Mouse (Mus musculus): ENCODE data around the gene Rtl8c. TPM values are rescaled to one million over a fixed set of nuclear protein-coding genes. Genes with fewer than 3 reads are reported as not detected.
"Not testable (repeated sequence)": the region's sequence is repeated elsewhere in the genome, so short reads cannot be mapped to it uniquely, and the experiment has no call there.

Rtl8c gene
- polyA plus RNA-seq, 1 experiment from 2014 or later: 237 TPM

GRCm38 (mm10) chrX:53611395-53611794 is 3.6 kb downstream of the Rtl8c start:
- not testable (repeated sequence) for ATAC-seq (ENCODE audit: low FRiP score); H3K27me3 ChIP-seq (ENCODE audit: control insufficient read depth, insufficient read depth, low read length); H3K36me3 ChIP-seq (replicated peaks; ENCODE audit: control insufficient read depth, insufficient read depth); H3K4me2 ChIP-seq (replicated peaks); H3K4me3 ChIP-seq (replicated peaks; ENCODE audit: low read length); H3K9me3 ChIP-seq (ENCODE audit: control insufficient read depth, low read length); H3K9ac ChIP-seq; H3K4me1 ChIP-seq (replicated peaks; ENCODE audit: control insufficient read depth, insufficient read depth, low read length); DNase-seq (ENCODE audit: low spot score); H3K27ac ChIP-seq

GRCm38 (mm10) chrX:53638107-53638506 is 30.3 kb downstream of the Rtl8c start:
- not testable (repeated sequence) for H3K27ac ChIP-seq; ATAC-seq (ENCODE audit: low FRiP score)
- 48% methylated on average over 3 of the region's 3 CpGs for WGBS

GRCm38 (mm10) chrX:53642604-53642979 is 34.8 kb downstream of the Rtl8c start:
- Histone ChIP-seq H3K4me2 (replicated peaks) (peak overlapping the region; percentile 50), H3K4me3 (replicated peaks; ENCODE audit: low read length) (peak overlapping the region; percentile 23), H3K9ac (0 out of 2 replicates have a peak overlapping the region, but pooled peaks have one; percentile 31)
- not testable (repeated sequence) for H3K9me3 ChIP-seq (ENCODE audit: control insufficient read depth, low read length); H3K4me1 ChIP-seq (replicated peaks; ENCODE audit: control insufficient read depth, insufficient read depth, low read length); H3K36me3 ChIP-seq (replicated peaks; ENCODE audit: control insufficient read depth, insufficient read depth); H3K27me3 ChIP-seq (ENCODE audit: control insufficient read depth, insufficient read depth, low read length); H3K27ac ChIP-seq; ATAC-seq (ENCODE audit: low FRiP score); DNase-seq (ENCODE audit: low spot score)
- 51% methylated on average over 3 of the region's 4 CpGs for WGBS

More at GRCm38 (mm10) chrX:53638107-53638506, 30.3 kb downstream of the Rtl8c start:
- not testable (repeated sequence) for H3K4me1 ChIP-seq (replicated peaks; ENCODE audit: control insufficient read depth, insufficient read depth, low read length); H3K4me3 ChIP-seq (replicated peaks; ENCODE audit: low read length); H3K27me3 ChIP-seq (ENCODE audit: control insufficient read depth, insufficient read depth, low read length); H3K4me2 ChIP-seq (replicated peaks); H3K36me3 ChIP-seq (replicated peaks; ENCODE audit: control insufficient read depth, insufficient read depth); DNase-seq (ENCODE audit: low spot score); H3K9me3 ChIP-seq (ENCODE audit: control insufficient read depth, low read length); H3K9ac ChIP-seq

GRCm38 (mm10) chrX:53642980-53643961 is 35.4 kb downstream of the Rtl8c start, which contains the start of gene Rtl8a:
TSS of gene Rtl8a (minus strand) at chrX:53643682.
- H3K27ac ChIP-seq; H3K9me3 ChIP-seq (ENCODE audit: control insufficient read depth, low read length): not testable (repeated sequence)
- 13% methylated on average over 10 of the region's 50 CpGs for WGBS

GRCm38 (mm10) chrX:53645885-53646284 is 38.1 kb downstream of the Rtl8c start:
- H3K9ac ChIP-seq: no peak overlapping the region
- H3K4me2 ChIP-seq (replicated peaks): no peak overlapping the region
- ATAC-seq (ENCODE audit: low FRiP score): no peak
- H3K4me1 ChIP-seq (replicated peaks; ENCODE audit: control insufficient read depth, insufficient read depth, low read length): no peaks in the 10 kb centered on the region; the same call in 1 of the 2 replicates
- WGBS: 84% methylated on average over 6 of the region's 6 CpGs
- H3K4me3 ChIP-seq (replicated peaks; ENCODE audit: low read length): no peak overlapping the region
- H3K27ac ChIP-seq: no peak overlapping the region
- no peaks in the 10 kb centered on the region for H3K27me3 ChIP-seq (ENCODE audit: control insufficient read depth, insufficient read depth, low read length)
- DNase-seq (ENCODE audit: low spot score): no peak
- H3K9me3 ChIP-seq (ENCODE audit: control insufficient read depth, low read length): no peaks in the 10 kb centered on the region
- no peaks in the 10 kb centered on the region for H3K36me3 ChIP-seq (replicated peaks; ENCODE audit: control insufficient read depth, insufficient read depth)

More at GRCm38 (mm10) chrX:53642980-53643961, 35.4 kb downstream of the Rtl8c start, which contains the start of gene Rtl8a:
- H3K27me3 ChIP-seq (ENCODE audit: control insufficient read depth, insufficient read depth, low read length); H3K4me1 ChIP-seq (replicated peaks; ENCODE audit: control insufficient read depth, insufficient read depth, low read length); H3K36me3 ChIP-seq (replicated peaks; ENCODE audit: control insufficient read depth, insufficient read depth): not testable (repeated sequence)
- H3K4me3 ChIP-seq (replicated peaks; ENCODE audit: low read length): peak within 1 kb of the TSS; percentile 29
- ATAC-seq (ENCODE audit: low FRiP score): peak; percentile 95
- DNase-seq (ENCODE audit: low spot score): peak; percentile 81
- peak within 1 kb of the TSS; percentile 51 for H3K4me2 ChIP-seq (replicated peaks)
- 0 out of 2 replicates have a peak within 1 kb of the TSS, but pooled peaks have one; percentile 31 for H3K9ac ChIP-seq

- H3K36me3 ChIP-seq (replicated peaks; ENCODE audit: control insufficient read depth, insufficient read depth); H3K27me3 ChIP-seq (ENCODE audit: control insufficient read depth, insufficient read depth, low read length); H3K9me3 ChIP-seq (ENCODE audit: control insufficient read depth, low read length); H3K4me3 ChIP-seq (replicated peaks; ENCODE audit: low read length); H3K9ac ChIP-seq; H3K27ac ChIP-seq; ATAC-seq (ENCODE audit: low FRiP score); DNase-seq (ENCODE audit: low spot score); H3K4me1 ChIP-seq (replicated peaks; ENCODE audit: control insufficient read depth, insufficient read depth, low read length); H3K4me2 ChIP-seq (replicated peaks): not testable (repeated sequence)
- 72% methylated on average over 4 of the region's 4 CpGs for WGBS
Measured at GRCm38 (mm10) chrX:53652917-53653316, 45.1 kb downstream of the Rtl8c start.

Other genes with a start within 250 kb of the Rtl8c start
- gene Mospd1, start 237.5 kb upstream of the Rtl8c start, polyA plus RNA-seq (2014; fragmentation: Nextera tagmentation; extraction: Ambion mirVana): 51.0 and 53.0 TPM in 2 replicates
- gene Etd, start 173.1 kb upstream of the Rtl8c start, polyA plus RNA-seq (2014; fragmentation: Nextera tagmentation; extraction: Ambion mirVana): not detected in 2 replicates
- gene Gm14597, start 947 bp downstream of the Rtl8c start, polyA plus RNA-seq (2014; fragmentation: Nextera tagmentation; extraction: Ambion mirVana): 0.57 TPM in 1 of 2 replicates, not detected in the other
- 254 TPM in 2 replicates for gene Rtl8a, start 35.6 kb downstream of the Rtl8c start, polyA plus RNA-seq (2014; fragmentation: Nextera tagmentation; extraction: Ambion mirVana)
- gene Rtl8b, start 62.4 kb downstream of the Rtl8c start, polyA plus RNA-seq (2014; fragmentation: Nextera tagmentation; extraction: Ambion mirVana): 184 and 195 TPM in 2 replicates
- 0.13 TPM in 1 of 2 replicates, not detected in the other for gene 4930502E18Rik, start 116.8 kb downstream of the Rtl8c start, polyA plus RNA-seq (2014; fragmentation: Nextera tagmentation; extraction: Ambion mirVana)
- not detected in 2 replicates for gene 1700013H16Rik, start 149.8 kb downstream of the Rtl8c start, polyA plus RNA-seq (2014; fragmentation: Nextera tagmentation; extraction: Ambion mirVana)
- gene Zfp36l3, start 168.4 kb downstream of the Rtl8c start, polyA plus RNA-seq (2014; fragmentation: Nextera tagmentation; extraction: Ambion mirVana): not detected in 2 replicates
- 1.6 and 1.7 TPM in 2 replicates for gene Xlr, start 189.7 kb downstream of the Rtl8c start, polyA plus RNA-seq (2014; fragmentation: Nextera tagmentation; extraction: Ambion mirVana)